Mouse (Mus musculus) erythroblast, embryonic 14.5 days (primary cell): ENCODE measurements around the gene Adamts4. TPM values are rescaled to one million over a fixed set of nuclear protein-coding genes. Genes with fewer than 3 reads are reported as not detected.

Experiments
- H3K27me3 ChIP-seq: 2 replicates; pipeline ENCODE4 v1.6.1; 2012; ENCODE audit warnings: inconsistent platforms; ENCODE audit not compliant: control insufficient read depth
- H3K36me3 ChIP-seq: 2 replicates; pipeline ENCODE4 v1.6.1; 2012; ENCODE audit warnings: mild to moderate bottlenecking, inconsistent platforms; ENCODE audit not compliant: control insufficient read depth
- H3K4me1 ChIP-seq: 2 replicates; pipeline ENCODE4 v1.6.1; 2012; ENCODE audit warnings: inconsistent platforms; ENCODE audit not compliant: control insufficient read depth
- H3K4me3 ChIP-seq: replicated peaks from 2 replicates; pipeline ENCODE3; 2012; ENCODE audit warnings: moderate library complexity, mild to moderate bottlenecking, inconsistent platforms
- H3K9me3 ChIP-seq: 2 replicates; pipeline ENCODE4 v1.6.1; 2012; ENCODE audit warnings: low read length, inconsistent platforms, mixed read lengths; ENCODE audit not compliant: control insufficient read depth
- GATA1 ChIP-seq: IDR thresholded peaks from 2 replicates; pipeline ENCODE4 v1.6.1; 2012; ENCODE audit warnings: low read length, inconsistent platforms, mixed read lengths
- TAL1 ChIP-seq: IDR thresholded peaks from 3 replicates; pipeline ENCODE4 v1.6.1; 2012; ENCODE audit warnings: low read length, inconsistent platforms, mixed read lengths
- polyA plus RNA-seq: library from polyadenylated mRNA; stranded (reverse); fragments of >175 nt; gene quantifications from 2 replicates; pipeline ENCODE4 v1.2.3, GENCODE M21; 2012

Gene Adamts4
- polyA plus RNA-seq, 1 experiment: not detected

DNA sequence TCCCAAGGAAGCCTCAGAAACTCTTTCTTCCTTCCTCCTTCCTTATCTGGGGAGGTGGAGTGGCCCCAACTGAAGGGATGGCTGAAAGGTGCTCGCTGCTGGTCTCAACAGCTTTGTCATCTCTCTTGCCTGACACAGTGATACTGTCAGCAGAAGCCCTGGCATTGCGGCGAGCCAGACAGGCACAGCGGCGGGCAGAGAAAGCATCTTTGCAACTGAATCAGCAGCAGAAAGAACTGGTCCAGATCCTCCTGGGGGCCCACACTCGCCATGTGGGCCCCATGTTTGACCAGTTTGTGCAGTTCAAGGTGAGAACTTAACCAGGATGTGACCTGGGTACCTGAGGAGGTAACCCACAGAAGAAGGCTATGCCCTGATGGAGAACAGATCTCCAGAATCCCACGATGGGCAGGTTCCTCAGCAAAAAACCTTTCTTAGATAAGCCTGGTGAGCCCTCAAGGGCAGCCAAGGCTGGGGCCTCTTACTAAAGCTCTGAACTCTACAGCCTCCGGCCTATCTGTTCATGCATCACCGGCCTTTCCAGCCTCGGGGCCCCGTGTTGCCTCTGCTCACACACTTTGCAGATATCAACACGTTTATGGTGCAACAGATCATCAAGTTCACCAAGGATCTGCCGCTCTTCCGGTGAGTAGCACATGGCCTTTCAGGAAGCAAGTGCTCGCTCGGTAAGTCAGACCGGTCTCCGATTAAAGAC lies 33.8 kb upstream of the Adamts4 start:
- H3K4me3 ChIP-seq: no peak overlapping the region
- peaks cover 26% of the 10 kb centered on the region for H3K4me1 ChIP-seq
- H3K27me3 ChIP-seq: 0 out of 2 replicates have a peak, but pooled peaks cover 2% of the 10 kb centered on the region
- H3K9me3 ChIP-seq: no peaks in the 10 kb centered on the region
- peaks cover 24% of the 10 kb centered on the region for H3K36me3 ChIP-seq
- TF ChIP-seq GATA1: no peak

DNA sequence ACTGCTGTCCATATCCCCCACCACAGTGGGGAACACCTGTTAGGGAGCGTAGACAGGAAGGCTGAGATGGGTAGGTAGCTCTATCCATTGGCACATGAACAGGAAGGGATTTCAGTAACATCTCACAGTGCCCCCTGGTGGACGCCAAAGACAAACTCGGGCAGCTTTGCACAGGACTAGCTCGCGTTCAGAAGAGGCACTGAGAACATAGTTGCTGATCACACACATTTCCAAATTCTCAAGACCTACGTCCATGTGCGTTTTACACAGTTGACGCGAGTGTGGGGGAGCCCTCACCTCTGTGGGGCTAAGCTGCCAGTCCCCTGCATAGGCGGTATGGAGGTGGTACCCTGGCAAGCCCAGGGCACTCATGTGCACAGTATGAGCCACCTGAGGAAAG lies 29.4 kb upstream of the Adamts4 start:
- TF ChIP-seq TAL1: no peak
- no peak for TF ChIP-seq GATA1
- H3K4me1 ChIP-seq: peaks cover 42% of the 10 kb centered on the region
- no peaks in the 10 kb centered on the region for H3K9me3 ChIP-seq
- H3K4me3 ChIP-seq: peak overlapping the region; percentile 79
- peaks cover 24% of the 10 kb centered on the region for H3K36me3 ChIP-seq
- H3K27me3 ChIP-seq: no peaks in the 10 kb centered on the region; the same call in 1 of the 2 replicates

DNA sequence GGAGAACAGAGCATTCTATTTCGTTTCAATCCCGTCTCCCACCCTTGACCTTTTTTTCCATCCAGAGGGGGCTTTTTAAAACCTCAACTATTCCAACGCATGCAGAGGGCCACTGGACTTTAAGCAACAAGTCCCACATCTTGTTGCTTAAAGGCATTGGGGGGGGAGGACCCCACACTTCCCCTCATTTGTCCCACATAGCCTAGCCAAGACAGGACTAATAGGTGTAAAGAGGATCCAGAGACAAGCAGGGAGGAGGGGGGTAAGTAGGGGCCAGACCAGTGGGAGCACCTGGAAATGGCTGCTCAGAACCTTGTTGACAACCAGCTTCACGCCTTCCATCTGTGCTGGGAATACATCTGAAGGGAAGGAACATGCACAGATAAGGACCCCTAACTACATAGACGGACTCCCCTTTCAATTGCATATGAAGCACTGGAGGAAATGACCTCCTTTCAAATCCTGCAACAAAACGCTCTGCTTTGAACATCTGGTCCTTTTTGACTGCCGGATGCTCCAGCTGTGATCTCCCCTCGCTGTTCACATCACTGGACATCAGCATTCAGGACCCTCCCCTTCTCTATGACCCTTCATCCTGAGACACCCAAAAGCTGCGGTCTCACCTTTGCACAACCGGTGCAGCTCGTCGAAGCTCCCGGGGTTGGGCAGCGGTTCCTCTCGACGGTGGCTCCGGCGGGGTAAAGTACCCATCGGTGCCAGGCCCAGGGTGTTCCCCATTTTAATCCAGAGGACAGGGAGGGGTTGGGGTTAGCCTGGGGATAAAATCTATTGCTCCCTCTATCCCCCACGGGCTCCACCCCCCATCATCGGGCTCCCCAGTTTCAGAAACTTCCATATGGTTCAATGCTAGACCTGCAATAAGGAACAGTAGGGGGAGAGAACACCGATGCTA lies 28.7 kb upstream of the Adamts4 start:
- Histone ChIP-seq H3K4me3 (peak overlapping the region; percentile 79), H3K27me3 (no peaks in the 10 kb centered on the region; the same call in 1 of the 2 replicates), H3K9me3 (no peaks in the 10 kb centered on the region), H3K4me1 (peaks cover 36% of the 10 kb centered on the region), H3K36me3 (peaks cover 24% of the 10 kb centered on the region)
- no peak for TF ChIP-seq TAL1
- no peak for TF ChIP-seq GATA1

DNA sequence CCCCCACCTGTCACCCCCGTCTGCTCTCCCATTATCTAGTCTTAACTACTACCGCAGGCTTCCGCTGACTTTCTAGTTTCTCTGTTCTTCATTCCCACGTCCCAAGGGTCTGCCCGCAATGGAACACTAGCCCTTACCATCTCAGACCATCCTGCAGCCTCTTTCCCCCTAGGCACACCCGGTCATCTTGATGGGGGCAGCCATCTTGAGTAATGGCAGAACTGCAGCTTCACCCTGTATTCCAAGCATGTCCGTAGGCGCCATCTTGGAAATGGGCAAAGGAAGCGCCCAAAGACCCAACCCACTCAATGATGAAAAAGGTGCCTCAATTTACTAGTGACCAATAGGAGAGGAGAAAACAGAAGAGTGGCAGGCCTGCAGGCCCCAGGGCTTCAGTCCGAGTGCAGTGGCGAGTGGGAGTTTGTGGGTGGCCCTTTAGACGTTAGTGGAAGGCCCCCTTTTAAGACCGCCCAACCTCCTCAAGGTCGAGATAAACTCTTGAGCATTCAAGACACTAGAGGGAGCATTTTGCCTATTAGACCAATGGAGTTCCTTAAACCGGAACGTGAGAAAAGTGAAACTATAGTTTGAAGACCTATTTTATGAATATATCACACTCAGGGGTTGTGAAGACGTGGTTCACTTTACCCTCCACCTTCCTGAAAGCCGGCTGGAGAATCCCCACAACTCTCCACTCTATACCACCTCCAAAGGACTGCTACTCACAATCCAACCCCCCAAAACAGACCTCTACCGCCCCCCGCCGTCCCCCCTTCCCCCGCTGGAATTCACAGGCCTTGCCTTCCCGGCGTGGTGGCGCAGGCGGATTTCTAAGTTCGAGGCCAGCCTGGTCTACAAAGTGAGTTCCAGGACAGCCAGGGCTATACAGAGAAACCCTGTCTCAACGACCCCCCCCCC lies 27.7 kb upstream of the Adamts4 start, which contains the start of gene Tomm40l:
Gene Tomm40l (minus strand): TSS at position 277 of the 918 bp plus-strand sequence.
- TF ChIP-seq GATA1 (no peak), TAL1 (no peak)
- Histone ChIP-seq H3K27me3 (no peaks in the 10 kb centered on the region; the same call in 1 of the 2 replicates), H3K36me3 (peaks cover 24% of the 10 kb centered on the region), H3K4me1 (peaks cover 27% of the 10 kb centered on the region), H3K9me3 (no peaks in the 10 kb centered on the region), H3K4me3 (peak within 1 kb of the TSS; percentile 79)

DNA sequence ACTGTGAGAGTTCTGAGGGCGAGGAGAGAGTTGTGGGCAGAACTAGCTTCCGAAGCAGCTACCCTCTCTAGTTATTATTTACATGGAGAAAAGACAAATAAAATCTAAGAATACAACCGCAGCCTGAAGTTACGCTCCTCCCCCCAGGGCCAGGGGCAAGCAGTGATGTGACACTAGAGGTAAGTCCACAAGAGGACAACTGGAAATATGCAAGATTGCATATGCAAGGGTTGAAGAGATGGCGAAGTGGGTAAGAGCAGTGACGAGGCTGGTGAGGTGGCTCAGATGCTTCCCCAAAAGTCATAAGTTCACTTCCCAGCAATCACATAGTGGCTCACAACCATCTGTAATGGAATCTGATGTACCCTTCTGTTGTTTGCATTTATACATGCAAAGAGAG lies 27.1 kb upstream of the Adamts4 start:
- Histone ChIP-seq H3K4me3 (peak overlapping the region; percentile 79), H3K4me1 (peaks cover 27% of the 10 kb centered on the region), H3K36me3 (peaks cover 21% of the 10 kb centered on the region), H3K27me3 (no peaks in the 10 kb centered on the region; the same call in 1 of the 2 replicates), H3K9me3 (no peaks in the 10 kb centered on the region)
- TF ChIP-seq TAL1 (no peak), GATA1 (no peak)

DNA sequence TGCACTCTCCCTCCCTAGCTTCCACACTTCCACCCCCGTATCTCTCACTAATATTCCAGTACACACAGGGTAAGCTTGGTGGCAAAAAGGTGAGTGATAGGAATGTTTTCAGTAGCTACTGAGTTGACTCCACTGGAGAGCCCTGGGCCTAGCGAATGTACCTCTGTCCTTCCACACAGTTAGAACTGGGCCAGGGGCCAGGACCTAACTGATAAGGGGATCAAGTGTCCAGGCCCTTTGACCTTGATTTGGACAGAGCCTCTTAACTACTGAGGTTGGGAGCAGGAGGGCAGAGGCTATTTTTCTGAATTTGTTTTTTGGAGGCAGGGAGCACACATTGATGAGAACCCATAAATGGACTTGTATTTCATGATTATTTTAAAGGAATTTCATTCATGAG lies 26.4 kb upstream of the Adamts4 start:
- no peaks in the 10 kb centered on the region for H3K9me3 ChIP-seq
- TF ChIP-seq TAL1: no peak
- TF ChIP-seq GATA1: no peak
- H3K36me3 ChIP-seq: peaks cover 17% of the 10 kb centered on the region
- H3K4me3 ChIP-seq: no peak overlapping the region
- no peaks in the 10 kb centered on the region; the same call in 1 of the 2 replicates for H3K27me3 ChIP-seq
- peaks cover 27% of the 10 kb centered on the region for H3K4me1 ChIP-seq

DNA sequence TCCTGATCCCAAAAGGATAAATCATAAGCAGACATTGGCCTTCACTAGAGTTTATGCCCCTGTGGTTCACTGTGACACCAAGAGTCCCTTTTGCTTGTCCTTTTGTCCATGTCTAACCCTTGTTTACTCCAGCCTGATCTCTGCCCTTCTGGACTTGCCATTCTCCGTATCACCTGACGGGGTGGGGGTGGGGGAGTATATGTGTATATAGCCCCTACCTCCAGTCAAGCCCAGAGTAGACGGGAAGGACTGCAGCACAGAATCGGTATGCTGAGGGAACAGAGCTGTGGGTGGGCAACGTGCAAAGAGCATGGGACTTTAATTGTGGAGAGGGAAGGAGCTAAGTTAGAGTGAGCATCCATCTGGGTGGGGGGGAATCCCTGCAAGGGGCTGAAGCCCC lies 25.4 kb upstream of the Adamts4 start, which contains the start of gene Apoa2:
Gene Apoa2 (plus strand): TSS at position 198 of the 400 bp plus-strand sequence.
- TF ChIP-seq GATA1 (no peak), TAL1 (no peak)
- no peaks in the 10 kb centered on the region; the same call in 1 of the 2 replicates for H3K27me3 ChIP-seq
- H3K36me3 ChIP-seq: peaks cover 8% of the 10 kb centered on the region
- peaks cover 27% of the 10 kb centered on the region for H3K4me1 ChIP-seq
- no peaks in the 10 kb centered on the region for H3K9me3 ChIP-seq
- peak within 1 kb of the TSS; percentile 52 for H3K4me3 ChIP-seq

DNA sequence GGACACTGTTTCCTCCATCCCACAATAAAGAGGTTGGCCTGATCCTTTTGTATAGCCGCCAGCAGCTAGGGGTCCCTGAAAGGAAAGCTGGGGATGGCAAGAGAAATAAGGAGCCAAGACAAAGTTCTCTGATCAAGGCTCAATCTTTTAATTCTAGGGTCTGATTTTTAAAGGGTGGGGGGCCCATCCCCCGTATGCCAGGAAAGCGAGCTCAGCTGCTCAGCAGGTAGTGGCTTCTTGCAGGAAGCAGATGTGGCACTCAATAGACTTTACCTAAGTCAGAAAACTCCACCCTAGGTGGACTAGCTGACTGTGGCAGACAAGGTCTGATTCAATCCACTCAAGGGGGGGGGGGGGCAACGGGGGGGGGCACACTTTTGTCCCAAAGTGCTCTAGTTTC lies 23.4 kb upstream of the Adamts4 start:
- Histone ChIP-seq H3K36me3 (no peaks in the 10 kb centered on the region; the same call in 1 of the 2 replicates), H3K27me3 (no peaks in the 10 kb centered on the region; the same call in 1 of the 2 replicates), H3K9me3 (no peaks in the 10 kb centered on the region), H3K4me3 (no peak overlapping the region), H3K4me1 (peaks cover 16% of the 10 kb centered on the region)
- TF ChIP-seq TAL1 (no peak), GATA1 (no peak)
